Comparison of ENCODE assay signal across 11 mouse cellular contexts in the genomic region with DNA sequence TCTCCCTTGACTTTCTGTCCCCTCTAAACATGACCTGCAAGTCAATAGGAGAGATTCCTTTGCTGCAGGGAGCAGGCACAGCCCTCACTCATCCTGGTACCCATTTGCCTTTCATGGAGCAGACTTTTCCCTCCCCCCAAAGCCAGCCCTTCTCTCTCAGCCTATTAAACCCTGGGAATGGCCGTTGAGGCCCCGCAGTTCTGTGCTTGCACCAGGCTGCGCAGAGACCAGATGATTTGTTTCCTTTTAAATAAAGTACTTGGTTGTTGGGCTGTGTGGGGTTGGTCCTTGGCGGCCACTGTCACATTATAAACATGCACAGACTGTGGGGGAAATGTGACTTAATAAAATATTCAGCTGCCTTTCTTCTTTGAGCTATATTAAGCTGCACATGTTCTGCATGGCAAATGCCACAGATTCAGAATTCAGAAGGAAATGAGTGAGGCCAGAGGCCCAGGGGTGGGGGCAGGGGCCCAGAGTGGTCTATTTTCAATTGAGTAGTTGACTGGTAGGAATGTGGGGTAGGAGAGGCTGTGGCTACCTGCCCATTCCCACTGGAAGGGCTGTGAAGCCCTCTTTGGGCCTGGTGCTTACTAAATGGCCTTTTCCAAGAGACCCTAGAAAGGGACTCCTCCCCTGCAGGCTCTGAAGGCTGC.
A peak's percentile ranks its signal among the peaks of the same experiment; 100 is the strongest.
DNase-seq lines count a peak whose midpoint lies in the region; ATAC-seq lines count a peak whose summit lies in the region.
"Had no signal": no experiment of that assay in that cellular context is flagged by ENCODE, and none has a peak within 500 bp of the region (broad histone marks: within the 10 kb centered on the region; RNA-seq: fewer than 3 reads in every experiment).

No protein-coding gene starts in this region.

- H3K27ac ChIP-seq in hindbrain, embryonic 14.5 days: peak overlapping the region; percentile 43
- H3K27ac ChIP-seq in midbrain, embryonic 10.5 days (replicated peaks): 0 out of 2 replicates have a peak overlapping the region, but pooled peaks have one; percentile 38
- H3K27ac ChIP-seq: heart, adult 2 months had no signal

- H3K9me3 ChIP-seq in hindbrain, embryonic 14.5 days (ENCODE audit: control insufficient read depth, low read length): no peaks in the 10 kb centered on the region
- H3K9me3 ChIP-seq in midbrain, embryonic 10.5 days (replicated peaks): no peaks in the 10 kb centered on the region

- H3K4me1 ChIP-seq in hindbrain, embryonic 14.5 days (replicated peaks; ENCODE audit: control insufficient read depth, insufficient read depth, low read length): 0 out of 2 replicates have a peak, but pooled peaks cover 5% of the 10 kb centered on the region
- H3K4me1 ChIP-seq in midbrain, embryonic 10.5 days: peaks cover 7% of the 10 kb centered on the region; the same call in 1 of the 2 replicates

- H3K36me3 ChIP-seq in hindbrain, embryonic 14.5 days (replicated peaks; ENCODE audit: control insufficient read depth, insufficient read depth): no peaks in the 10 kb centered on the region
- H3K36me3 ChIP-seq in midbrain, embryonic 10.5 days: no peaks in the 10 kb centered on the region

- H3K9ac ChIP-seq in hindbrain, embryonic 14.5 days: no peak overlapping the region

- no peak overlapping the region for H3K4me3 ChIP-seq in hindbrain, embryonic 14.5 days (replicated peaks; ENCODE audit: low read length)
- no peak overlapping the region for H3K4me3 ChIP-seq in midbrain, embryonic 10.5 days
- H3K4me3 ChIP-seq: heart, adult 2 months had no signal

- 41% methylated on average over 4 of the region's 4 CpGs for WGBS in hindbrain, embryonic 14.5 days
- WGBS in midbrain, embryonic 10.5 days: 72% methylated on average over 4 of the region's 4 CpGs

- peak; percentile 35 for ATAC-seq in frontal cortex, adult (ENCODE audit: low TSS enrichment)
- peak; percentile 90 for ATAC-seq in hindbrain, embryonic 14.5 days (ENCODE audit: low FRiP score)
- no peak for ATAC-seq in megakaryocyte, adult 5-6 weeks (ENCODE audit: poor library complexity, severe bottlenecking)
- ATAC-seq in megakaryocyte-erythroid progenitor cell, adult 5-6 weeks (replicated peaks; ENCODE audit: low FRiP score, low TSS enrichment, poor library complexity, severe bottlenecking): no peak

- H3K4me2 ChIP-seq in hindbrain, embryonic 14.5 days (replicated peaks): no peak overlapping the region

- no peak for DNase-seq in frontal cortex, postnatal 36 days (ENCODE audit: low spot score in 2 of 2)
- peak; percentile 47 for DNase-seq in brain, embryonic 18.5 days (ENCODE audit: low read depth, low spot score)
- DNase-seq in hindbrain, embryonic 14.5 days (ENCODE audit: low spot score): peak; percentile 36
- no peak for DNase-seq in midbrain, embryonic 10.5 days (ENCODE audit: low spot score)
- DNase-seq in adrenal gland, adult (ENCODE audit: inconsistent age in 2 of 2, low spot score in 1 of 2): no peak
- DNase-seq: adrenal gland, postnatal 36 days; cerebellum, adult 8-10 months; heart, adult 2 months had no signal

- no peaks in the 10 kb centered on the region for H3K27me3 ChIP-seq in hindbrain, embryonic 14.5 days (ENCODE audit: control insufficient read depth, insufficient read depth, low read length)
- no peaks in the 10 kb centered on the region for H3K27me3 ChIP-seq in midbrain, embryonic 10.5 days (ENCODE audit: low read depth, poor library complexity, severe bottlenecking)

Comparison
In these comparisons a context has a peak if more than half of its experiments do, and no peak if none do; other contexts are left out.
1. ATAC-seq: peak in frontal cortex, adult (single experiment) and hindbrain, embryonic 14.5 days (single experiment); none in megakaryocyte, adult 5-6 weeks (single experiment) and megakaryocyte-erythroid progenitor cell, adult 5-6 weeks (single experiment).
2. DNase-seq: peak in brain, embryonic 18.5 days (single experiment) and hindbrain, embryonic 14.5 days (single experiment); none in frontal cortex, postnatal 36 days (0 of 2), midbrain, embryonic 10.5 days (single experiment) and adrenal gland, adult (0 of 2).